Mouse (Mus musculus): ENCODE measurements at regions not wholly inside any gene's neighbourhood (a gene's known extent, or its start where the extent isn't known, plus 50 kb on each side); places are given as distances from the start of the nearest gene placed in this dataset.

DNA sequence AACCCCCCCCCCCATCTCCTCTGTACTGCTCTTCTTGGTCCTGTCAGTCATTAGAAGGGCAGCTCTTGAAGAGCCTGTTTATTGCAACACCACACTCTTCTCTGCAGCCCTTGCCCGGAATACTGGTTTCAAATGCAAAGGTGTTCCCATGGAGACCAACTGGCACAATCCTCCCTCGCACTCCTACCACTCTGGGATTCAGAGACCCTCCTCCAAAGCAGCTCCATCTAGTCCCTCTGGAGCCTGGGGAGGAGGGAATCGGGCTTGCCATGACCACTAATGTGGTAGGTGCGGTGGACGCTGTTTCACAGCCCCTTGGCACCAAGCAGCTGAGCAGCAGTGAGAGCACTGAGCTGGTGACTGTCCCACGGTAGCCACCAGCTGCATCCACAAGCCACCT is 83.1 kb downstream of the Stk35 start:
- WGBS = 34% methylated on average over 6 of the region's 6 CpGs
- DNase-seq (ENCODE audit: low spot score) = no peak
- no peak overlapping the region for H3K4me2 ChIP-seq (ENCODE audit: low read depth, low read length)

DNA sequence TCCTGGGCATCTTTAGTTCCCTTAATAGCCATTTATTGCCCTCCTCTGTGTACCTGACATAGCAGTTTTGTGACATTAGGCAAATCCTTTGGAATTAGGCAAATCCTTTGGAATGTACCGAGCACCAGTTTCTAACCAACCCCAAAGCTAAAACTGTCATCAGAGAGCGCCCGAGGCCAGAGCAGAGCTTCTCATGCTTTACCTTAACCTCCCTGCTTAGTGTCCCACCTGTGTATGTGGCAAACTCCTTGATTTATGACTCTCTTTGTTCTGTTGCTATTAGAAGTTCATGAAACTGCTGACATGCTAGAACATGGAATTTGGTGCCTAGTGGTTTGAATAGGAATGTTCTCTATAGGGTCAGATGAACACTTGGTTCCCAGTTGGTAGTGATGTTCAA is 84.0 kb downstream of the Stk35 start:
- Histone ChIP-seq H3K4me1 (ENCODE audit: control insufficient read depth, insufficient read depth, low read length) (no peaks in the 10 kb centered on the region), H3K27ac (replicated peaks; ENCODE audit: low read depth, low read length) (no peak overlapping the region), H3K4me2 (ENCODE audit: low read depth, low read length) (no peak overlapping the region), H3K4me3 (ENCODE audit: low read depth, low read length) (no peak overlapping the region), H3K36me3 (ENCODE audit: control insufficient read depth, insufficient read depth, low read length) (no peaks in the 10 kb centered on the region), H3K27me3 (replicated peaks; ENCODE audit: control insufficient read depth, insufficient read depth, low read length) (no peaks in the 10 kb centered on the region), H3K9ac (ENCODE audit: low read depth, low read length) (no peak overlapping the region), H3K9me3 (ENCODE audit: control insufficient read depth, low read length) (no peaks in the 10 kb centered on the region)
- no peak for DNase-seq (ENCODE audit: low spot score)
- ATAC-seq (ENCODE audit: low read depth) = no peak
- 77% methylated on average over 3 of the region's 3 CpGs for WGBS

More for the DNA sequence above, 83.1 kb downstream of the Stk35 start:
- H3K36me3 ChIP-seq (ENCODE audit: control insufficient read depth, insufficient read depth, low read length) = no peaks in the 10 kb centered on the region
- H3K4me1 ChIP-seq (ENCODE audit: control insufficient read depth, insufficient read depth, low read length) = no peaks in the 10 kb centered on the region
- no peak overlapping the region for H3K9ac ChIP-seq (ENCODE audit: low read depth, low read length)
- H3K4me3 ChIP-seq (ENCODE audit: low read depth, low read length) = no peak overlapping the region
- ATAC-seq (ENCODE audit: low read depth) = no peak
- no peaks in the 10 kb centered on the region for H3K27me3 ChIP-seq (replicated peaks; ENCODE audit: control insufficient read depth, insufficient read depth, low read length)
- H3K27ac ChIP-seq (replicated peaks; ENCODE audit: low read depth, low read length) = no peak overlapping the region
- no peaks in the 10 kb centered on the region for H3K9me3 ChIP-seq (ENCODE audit: control insufficient read depth, low read length)

DNA sequence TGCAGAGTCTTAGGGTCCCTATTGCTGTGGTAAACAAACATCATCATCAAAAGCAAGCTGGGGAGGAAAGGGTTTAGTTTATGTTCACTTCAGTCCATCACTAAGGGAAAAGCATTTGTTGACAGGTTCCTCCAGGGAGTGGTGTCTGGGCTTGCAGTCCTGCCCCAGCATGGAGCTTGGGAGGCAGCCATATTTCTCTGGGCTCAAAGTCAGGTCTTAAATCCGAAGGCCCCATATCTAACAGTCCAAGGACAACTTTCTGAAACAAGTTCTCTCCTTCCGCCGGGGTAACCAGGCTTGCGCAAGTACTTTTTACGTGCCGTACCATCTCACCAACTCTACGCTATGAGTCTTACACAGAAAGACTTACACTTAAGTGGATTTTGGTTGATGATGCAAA is 85.2 kb downstream of the Stk35 start:
- H3K9ac ChIP-seq (ENCODE audit: low read depth, low read length) = no peak overlapping the region
- 92% methylated on average over 7 of the region's 7 CpGs for WGBS
- no peak for ATAC-seq (ENCODE audit: low read depth)

DNA sequence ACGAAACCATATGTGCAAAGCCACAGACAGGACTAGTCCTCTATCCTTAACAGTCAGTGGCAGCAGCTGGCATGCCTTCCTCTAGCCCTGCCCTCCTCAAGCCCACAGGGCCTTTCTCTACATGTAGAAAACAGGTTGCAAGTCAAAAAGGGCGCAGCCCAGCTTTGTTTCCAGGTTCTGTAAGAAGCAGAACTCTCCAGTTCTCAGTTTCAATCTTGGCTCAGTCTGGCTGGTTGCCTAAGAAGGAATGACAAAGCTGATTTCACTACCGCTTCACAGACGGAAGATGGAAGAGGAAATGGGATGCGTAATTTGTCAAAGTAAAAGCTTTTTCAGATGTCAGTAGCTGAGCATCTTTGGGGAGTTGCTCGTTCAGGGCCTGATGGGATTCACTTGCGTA is 92.9 kb downstream of the Stk35 start:
- ATAC-seq (ENCODE audit: low read depth) (no peak), DNase-seq (ENCODE audit: low spot score) (peak; percentile 36)
- H3K4me1 ChIP-seq (ENCODE audit: control insufficient read depth, insufficient read depth, low read length) = no peaks in the 10 kb centered on the region
- H3K9me3 ChIP-seq (ENCODE audit: control insufficient read depth, low read length) = no peaks in the 10 kb centered on the region
- no peak overlapping the region for H3K27ac ChIP-seq (replicated peaks; ENCODE audit: low read depth, low read length)
- H3K4me3 ChIP-seq (ENCODE audit: low read depth, low read length) = no peak overlapping the region
- no peaks in the 10 kb centered on the region for H3K36me3 ChIP-seq (ENCODE audit: control insufficient read depth, insufficient read depth, low read length)
- H3K27me3 ChIP-seq (replicated peaks; ENCODE audit: control insufficient read depth, insufficient read depth, low read length) = no peaks in the 10 kb centered on the region
- no peak overlapping the region for H3K9ac ChIP-seq (ENCODE audit: low read depth, low read length)
- 54% methylated on average over 7 of the region's 7 CpGs for WGBS
- no peak overlapping the region for H3K4me2 ChIP-seq (ENCODE audit: low read depth, low read length)

More for the DNA sequence above, 85.2 kb downstream of the Stk35 start:
- Histone ChIP-seq H3K4me3 (ENCODE audit: low read depth, low read length) (no peak overlapping the region), H3K4me1 (ENCODE audit: control insufficient read depth, insufficient read depth, low read length) (no peaks in the 10 kb centered on the region), H3K4me2 (ENCODE audit: low read depth, low read length) (no peak overlapping the region), H3K9me3 (ENCODE audit: control insufficient read depth, low read length) (no peaks in the 10 kb centered on the region), H3K36me3 (ENCODE audit: control insufficient read depth, insufficient read depth, low read length) (no peaks in the 10 kb centered on the region), H3K27ac (replicated peaks; ENCODE audit: low read depth, low read length) (no peak overlapping the region), H3K27me3 (replicated peaks; ENCODE audit: control insufficient read depth, insufficient read depth, low read length) (no peaks in the 10 kb centered on the region)
- no peak for DNase-seq (ENCODE audit: low spot score)

DNA sequence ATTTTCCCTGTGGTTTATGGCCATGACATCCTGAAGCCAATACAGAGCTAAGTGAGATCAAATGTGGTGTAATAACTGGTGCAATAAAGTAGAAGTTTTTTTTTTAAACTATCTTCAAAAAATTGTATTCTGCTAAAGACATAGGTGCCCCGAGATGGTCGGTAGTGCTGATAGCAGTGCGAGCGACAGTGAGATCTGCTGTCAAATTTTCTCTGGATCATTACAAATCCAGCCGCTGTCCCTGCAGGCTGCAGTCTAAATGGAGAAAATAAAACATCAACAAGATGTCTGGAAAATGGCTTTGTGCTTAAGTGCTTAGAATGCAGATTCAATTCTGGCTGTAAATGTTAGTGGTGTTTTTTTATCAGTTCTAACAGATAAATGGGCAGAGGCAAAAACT is 93.5 kb downstream of the Stk35 start:
- H3K36me3 ChIP-seq (ENCODE audit: control insufficient read depth, insufficient read depth, low read length) = no peaks in the 10 kb centered on the region
- H3K27me3 ChIP-seq (replicated peaks; ENCODE audit: control insufficient read depth, insufficient read depth, low read length) = no peaks in the 10 kb centered on the region
- no peak overlapping the region for H3K4me3 ChIP-seq (ENCODE audit: low read depth, low read length)
- H3K9me3 ChIP-seq (ENCODE audit: control insufficient read depth, low read length) = no peaks in the 10 kb centered on the region
- H3K4me2 ChIP-seq (ENCODE audit: low read depth, low read length) = no peak overlapping the region
- no peak overlapping the region for H3K9ac ChIP-seq (ENCODE audit: low read depth, low read length)
- H3K27ac ChIP-seq (replicated peaks; ENCODE audit: low read depth, low read length) = no peak overlapping the region
- DNase-seq (ENCODE audit: low spot score) (no peak), ATAC-seq (ENCODE audit: low read depth) (no peak)
- no peaks in the 10 kb centered on the region for H3K4me1 ChIP-seq (ENCODE audit: control insufficient read depth, insufficient read depth, low read length)
- 84% methylated on average over 5 of the region's 5 CpGs for WGBS

DNA sequence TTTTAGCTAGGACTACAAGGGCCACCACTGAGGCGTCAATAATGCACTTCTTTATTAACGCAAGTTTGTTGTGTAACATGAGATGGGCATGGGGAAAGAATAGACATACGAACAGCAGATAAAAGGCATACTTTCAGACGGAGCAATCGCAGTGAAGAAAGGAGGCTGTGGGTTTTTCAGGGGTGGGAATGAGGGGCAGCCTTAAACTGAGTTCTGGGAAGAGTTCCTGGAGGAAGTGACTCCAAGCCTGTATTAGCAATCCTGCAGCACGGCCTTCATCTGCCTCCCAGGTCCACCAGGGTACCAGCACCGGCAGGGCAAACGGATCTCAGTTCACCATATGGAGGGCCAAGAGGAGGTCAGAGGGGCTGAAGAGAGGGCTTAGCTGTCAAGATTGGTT is 94.6 kb downstream of the Stk35 start:
- H3K4me1 ChIP-seq (ENCODE audit: control insufficient read depth, insufficient read depth, low read length) = no peaks in the 10 kb centered on the region
- ATAC-seq (ENCODE audit: low read depth) (no peak), DNase-seq (ENCODE audit: low spot score) (no peak)
- H3K9me3 ChIP-seq (ENCODE audit: control insufficient read depth, low read length) = no peaks in the 10 kb centered on the region
- H3K36me3 ChIP-seq (ENCODE audit: control insufficient read depth, insufficient read depth, low read length) = no peaks in the 10 kb centered on the region
- no peak overlapping the region for H3K27ac ChIP-seq (replicated peaks; ENCODE audit: low read depth, low read length)
- no peaks in the 10 kb centered on the region for H3K27me3 ChIP-seq (replicated peaks; ENCODE audit: control insufficient read depth, insufficient read depth, low read length)
- WGBS = 68% methylated on average over 8 of the region's 8 CpGs
- H3K9ac ChIP-seq (ENCODE audit: low read depth, low read length) = no peak overlapping the region
- H3K4me2 ChIP-seq (ENCODE audit: low read depth, low read length) = no peak overlapping the region
- H3K4me3 ChIP-seq (ENCODE audit: low read depth, low read length) = no peak overlapping the region

DNA sequence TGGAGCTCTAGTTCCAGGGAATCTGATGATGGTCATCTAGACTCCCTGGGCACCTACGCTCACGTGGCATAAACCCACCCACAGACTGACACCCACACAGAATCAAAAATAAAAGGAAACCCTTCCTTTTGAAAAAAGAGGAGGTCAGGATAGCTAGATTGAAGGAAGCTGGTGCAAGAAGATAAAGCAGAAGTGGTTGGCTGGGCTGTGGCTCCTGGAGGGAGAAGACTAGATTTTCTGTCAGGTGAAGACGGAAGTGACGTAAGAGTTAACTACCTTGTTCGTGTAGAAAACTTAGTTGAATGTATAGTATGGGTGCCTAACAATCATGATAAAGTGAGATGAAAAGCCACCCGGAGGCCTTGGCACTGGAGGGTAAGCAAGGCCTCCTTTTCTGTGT is 95.1 kb downstream of the Stk35 start:
- no peak overlapping the region for H3K4me2 ChIP-seq (ENCODE audit: low read depth, low read length)

DNA sequence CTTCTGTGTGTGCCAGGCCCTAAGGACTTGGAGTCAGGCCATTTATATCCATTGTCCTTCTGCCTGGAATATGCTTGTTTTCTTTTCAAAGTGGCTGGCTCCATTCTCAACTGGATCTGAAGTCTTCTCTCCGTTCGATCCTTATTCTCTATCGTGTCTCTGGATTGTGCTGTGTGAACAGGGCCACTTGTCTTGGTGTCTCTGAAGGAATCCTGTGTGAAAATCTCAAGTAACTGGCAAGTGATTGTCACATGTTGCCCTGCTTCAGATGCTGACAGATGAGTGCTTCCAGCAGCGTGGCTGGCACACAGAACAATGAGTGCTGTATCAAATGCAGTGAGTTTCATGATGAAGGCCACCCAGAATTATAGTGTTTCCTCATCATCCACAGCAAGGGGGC is 96.4 kb downstream of the Stk35 start:
- WGBS = 80% methylated on average over 4 of the region's 4 CpGs
- ATAC-seq (ENCODE audit: low read depth) (no peak), DNase-seq (ENCODE audit: low spot score) (no peak)
- no peak overlapping the region for H3K4me3 ChIP-seq (ENCODE audit: low read depth, low read length)
- H3K4me2 ChIP-seq (ENCODE audit: low read depth, low read length) = no peak overlapping the region
- no peaks in the 10 kb centered on the region for H3K9me3 ChIP-seq (ENCODE audit: control insufficient read depth, low read length)
- H3K9ac ChIP-seq (ENCODE audit: low read depth, low read length) = no peak overlapping the region
- no peaks in the 10 kb centered on the region for H3K4me1 ChIP-seq (ENCODE audit: control insufficient read depth, insufficient read depth, low read length)
- H3K36me3 ChIP-seq (ENCODE audit: control insufficient read depth, insufficient read depth, low read length) = no peaks in the 10 kb centered on the region
- H3K27ac ChIP-seq (replicated peaks; ENCODE audit: low read depth, low read length) = no peak overlapping the region
- H3K27me3 ChIP-seq (replicated peaks; ENCODE audit: control insufficient read depth, insufficient read depth, low read length) = no peaks in the 10 kb centered on the region

More for the DNA sequence above, 95.1 kb downstream of the Stk35 start:
- Histone ChIP-seq H3K36me3 (ENCODE audit: control insufficient read depth, insufficient read depth, low read length) (no peaks in the 10 kb centered on the region), H3K9me3 (ENCODE audit: control insufficient read depth, low read length) (no peaks in the 10 kb centered on the region), H3K27me3 (replicated peaks; ENCODE audit: control insufficient read depth, insufficient read depth, low read length) (no peaks in the 10 kb centered on the region), H3K4me1 (ENCODE audit: control insufficient read depth, insufficient read depth, low read length) (no peaks in the 10 kb centered on the region), H3K27ac (replicated peaks; ENCODE audit: low read depth, low read length) (no peak overlapping the region), H3K4me3 (ENCODE audit: low read depth, low read length) (no peak overlapping the region), H3K9ac (ENCODE audit: low read depth, low read length) (no peak overlapping the region)
- no peak for ATAC-seq (ENCODE audit: low read depth)
- no peak for DNase-seq (ENCODE audit: low spot score)
- 87% methylated on average over 6 of the region's 6 CpGs for WGBS

DNA sequence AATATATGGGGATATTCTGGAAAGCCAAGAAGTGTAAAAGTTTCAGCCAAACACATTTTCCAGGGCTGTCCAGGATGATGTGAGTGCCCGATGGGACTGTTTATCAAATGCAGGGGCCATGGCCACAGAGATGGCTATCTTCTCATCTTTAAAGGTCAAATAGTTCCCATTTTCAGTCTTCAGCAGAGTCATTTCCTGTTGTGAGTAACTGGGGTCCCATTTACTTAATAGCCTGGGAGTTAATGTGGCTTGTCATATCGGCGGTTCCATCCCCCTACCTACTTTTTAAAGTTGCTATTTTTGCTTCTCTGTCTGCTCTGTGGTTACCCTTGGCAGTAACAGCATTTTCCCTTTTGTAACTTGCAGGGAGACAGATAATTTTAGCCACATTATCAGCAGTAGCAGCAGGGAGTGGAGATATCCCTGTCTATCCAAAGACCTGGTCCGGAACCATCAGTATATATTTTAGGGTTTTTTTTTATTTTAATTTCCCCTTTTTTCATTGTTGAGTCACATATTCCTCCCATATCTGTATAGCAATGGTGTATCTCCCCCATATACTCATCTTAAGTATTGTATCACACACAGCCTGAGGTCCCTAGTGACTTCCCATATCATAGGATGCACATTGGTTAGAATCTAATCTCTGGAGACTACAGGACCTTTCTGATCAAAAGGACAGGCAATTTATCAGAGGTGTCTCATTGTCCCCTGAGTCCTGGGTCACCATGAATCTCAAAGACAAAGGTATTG is 103.2 kb downstream of the Stk35 start:
- WGBS = 53% methylated on average over 4 of the region's 4 CpGs
- 0 out of 2 replicates have a peak, but pooled peaks cover under 1% of the 10 kb centered on the region for H3K4me1 ChIP-seq (ENCODE audit: control insufficient read depth, insufficient read depth, low read length)
- peaks cover 5% of the 10 kb centered on the region for H3K27me3 ChIP-seq (replicated peaks; ENCODE audit: control insufficient read depth, insufficient read depth, low read length)
- ATAC-seq (ENCODE audit: low read depth) (no peak), DNase-seq (ENCODE audit: low spot score) (no peak)
- no peak overlapping the region for H3K9ac ChIP-seq (ENCODE audit: low read depth, low read length)
- no peak overlapping the region for H3K27ac ChIP-seq (replicated peaks; ENCODE audit: low read depth, low read length)
- no peak overlapping the region for H3K4me3 ChIP-seq (ENCODE audit: low read depth, low read length)
- H3K4me2 ChIP-seq (ENCODE audit: low read depth, low read length) = no peak overlapping the region
- no peaks in the 10 kb centered on the region for H3K36me3 ChIP-seq (ENCODE audit: control insufficient read depth, insufficient read depth, low read length)
- no peaks in the 10 kb centered on the region for H3K9me3 ChIP-seq (ENCODE audit: control insufficient read depth, low read length)

All from embryonic facial prominence, embryonic 14.5 days (tissue).